Mouse (Mus musculus) effector memory CD4-positive, alpha-beta T cell, adult 7 months (primary cell): Measurements from ENCODE around the gene Spag4. TPM values are rescaled to one million over a fixed set of nuclear protein-coding genes. Genes with fewer than 3 reads are reported as not detected.

Source experiments
- polyA plus RNA-seq: library from polyadenylated mRNA; unstranded; fragments of 100-300 nt; shearing (Covaris generic); gene quantifications from one replicate; pipeline ENCODE4 v1.2.1, GENCODE M21; 2017

The Spag4 gene
- polyA plus RNA-seq = 6.3 TPM

DNA sequence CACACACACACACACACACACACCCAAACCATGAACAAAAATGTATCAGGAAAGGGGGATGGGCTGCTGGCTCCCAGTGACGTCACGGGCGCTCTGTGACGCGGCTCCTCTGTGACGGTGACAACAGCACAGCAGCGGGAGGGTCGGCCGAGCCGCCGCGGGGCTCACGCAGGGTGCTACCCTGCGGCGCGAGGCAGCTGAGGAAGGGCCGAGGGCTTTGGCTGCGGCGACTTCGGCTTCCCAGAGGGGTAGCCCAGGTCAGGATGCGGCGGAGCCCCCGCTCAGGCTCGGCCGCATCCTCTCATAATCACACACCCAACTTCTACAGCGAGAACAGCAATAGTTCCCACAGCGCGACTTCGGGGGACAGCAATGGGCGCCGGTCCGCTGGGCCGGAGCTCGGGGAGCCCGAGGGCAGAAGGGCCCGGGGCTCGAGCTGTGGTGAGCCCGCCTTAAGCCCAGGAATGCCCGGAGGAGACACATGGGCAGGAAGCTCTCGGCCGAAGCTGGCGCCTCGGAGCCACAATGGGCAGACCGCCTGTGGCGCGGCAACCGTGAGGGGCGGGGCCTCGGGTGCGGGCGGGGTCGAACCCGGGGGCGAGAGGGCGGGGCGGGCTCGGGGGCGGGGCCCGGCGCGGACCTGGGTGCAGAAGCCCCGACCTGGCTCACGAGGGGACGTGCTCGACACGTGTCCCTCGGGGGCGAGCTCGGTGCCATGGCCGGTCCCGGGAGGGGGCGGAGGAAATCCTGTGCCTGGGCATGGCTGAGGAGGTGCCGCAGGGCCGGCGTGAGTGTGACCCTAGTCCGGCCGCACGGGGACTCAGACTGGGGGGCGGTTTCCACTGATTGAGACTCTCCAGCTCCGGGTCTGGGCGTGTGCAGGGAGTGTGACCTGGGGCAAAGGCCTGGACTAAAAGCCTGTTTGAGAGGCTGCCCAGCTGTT, at the start of gene Spag4:
TSS of gene Spag4 (plus strand) at position 77 of the 943 bp plus-strand sequence.

GRCm38 (mm10) chr2:156052816-156053215, 12.2 kb upstream of the Spag4 start, which contains the start of gene Fer1l4:
Fer1l4 (minus strand) TSS chr2:156052947.

DNA sequence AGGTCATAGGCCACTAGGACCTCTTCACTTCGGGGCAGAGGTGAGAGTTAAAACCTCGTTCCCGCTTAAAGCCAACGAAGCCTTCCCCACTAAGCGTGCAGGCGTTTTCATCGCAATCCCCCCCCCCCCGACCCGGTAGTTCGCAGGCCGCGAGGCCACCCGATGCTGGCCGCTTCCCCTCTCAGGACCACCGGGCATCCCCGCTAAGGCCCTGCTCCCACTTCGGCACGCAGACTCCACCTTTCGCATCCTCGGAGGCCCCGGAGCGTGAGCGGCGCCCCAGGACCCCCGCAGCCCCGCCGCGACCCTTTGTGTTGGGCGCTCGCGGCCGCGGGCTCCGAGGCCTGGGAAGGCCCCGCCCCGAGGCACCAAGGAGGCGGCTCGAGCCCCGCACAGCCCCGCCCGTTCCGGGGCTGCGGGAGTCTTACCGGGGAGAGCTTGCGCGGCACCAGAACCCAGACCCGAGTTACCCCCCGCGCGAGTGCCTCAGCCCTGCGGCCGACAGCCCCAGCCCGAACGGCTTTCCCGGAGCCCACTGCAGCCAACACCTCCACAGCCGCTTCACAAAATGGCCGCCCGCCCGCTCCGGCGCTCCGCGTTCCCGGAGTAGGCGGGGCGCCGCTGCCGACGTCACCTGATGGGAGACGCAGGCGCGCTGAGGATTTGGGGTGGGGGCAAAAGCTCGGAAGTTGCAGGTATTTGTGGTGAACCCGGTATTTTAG, 46.5 kb downstream of the Spag4 start, which contains the start of the genes Cpne1 and Rbm12:
TSS of gene Cpne1 (minus strand) at position 608 of the 722 bp plus-strand sequence.
TSS of gene Rbm12 (minus strand) at position 621 of the 722 bp plus-strand sequence.

Other genes starting within 250 kb of the Spag4 start
- gene BC029722, start 245.7 kb upstream of the Spag4 start, polyA plus RNA-seq = 37.2 TPM
- 170 TPM for gene Eif6, start 238.2 kb upstream of the Spag4 start, polyA plus RNA-seq
- gene Fam83c, start 230.3 kb upstream of the Spag4 start, polyA plus RNA-seq = not detected
- gene Uqcc1, start 134.9 kb upstream of the Spag4 start, polyA plus RNA-seq = 29.7 TPM
- 0.28 TPM for gene Gm15557, start 124.4 kb upstream of the Spag4 start, polyA plus RNA-seq
- gene Gdf5, start 119.8 kb upstream of the Spag4 start, polyA plus RNA-seq = not detected
- 26.3 TPM for gene Cep250, start 108.7 kb upstream of the Spag4 start, polyA plus RNA-seq
- 0.96 TPM for gene 6430550D23Rik, start 57.2 kb upstream of the Spag4 start, polyA plus RNA-seq
- 72.0 TPM for gene Ergic3, start 57.1 kb upstream of the Spag4 start, polyA plus RNA-seq
- gene Fer1l4, start 12.2 kb upstream of the Spag4 start, polyA plus RNA-seq = not detected
- gene Cpne1, start 46.8 kb downstream of the Spag4 start, polyA plus RNA-seq = 63.6 TPM
- gene Rbm12, start 46.8 kb downstream of the Spag4 start, polyA plus RNA-seq = 39.3 TPM
- 25.5 TPM for gene Gm28036, start 61.9 kb downstream of the Spag4 start, polyA plus RNA-seq
- 134 TPM for gene Romo1, start 78.9 kb downstream of the Spag4 start, polyA plus RNA-seq
- gene Nfs1, start 79.0 kb downstream of the Spag4 start, polyA plus RNA-seq = 32.2 TPM
- 1,717 TPM for gene Rbm39, start 115.1 kb downstream of the Spag4 start, polyA plus RNA-seq
- 69.4 TPM for gene Phf20, start 131.3 kb downstream of the Spag4 start, polyA plus RNA-seq
- gene Cnbd2, start 247.1 kb downstream of the Spag4 start, polyA plus RNA-seq = 7.9 TPM
- 88.9 TPM for gene Scand1, start 247.5 kb downstream of the Spag4 start, polyA plus RNA-seq